Mouse (Mus musculus): ENCODE measurements around the gene Arl5a.

Arl5a gene

DNA sequence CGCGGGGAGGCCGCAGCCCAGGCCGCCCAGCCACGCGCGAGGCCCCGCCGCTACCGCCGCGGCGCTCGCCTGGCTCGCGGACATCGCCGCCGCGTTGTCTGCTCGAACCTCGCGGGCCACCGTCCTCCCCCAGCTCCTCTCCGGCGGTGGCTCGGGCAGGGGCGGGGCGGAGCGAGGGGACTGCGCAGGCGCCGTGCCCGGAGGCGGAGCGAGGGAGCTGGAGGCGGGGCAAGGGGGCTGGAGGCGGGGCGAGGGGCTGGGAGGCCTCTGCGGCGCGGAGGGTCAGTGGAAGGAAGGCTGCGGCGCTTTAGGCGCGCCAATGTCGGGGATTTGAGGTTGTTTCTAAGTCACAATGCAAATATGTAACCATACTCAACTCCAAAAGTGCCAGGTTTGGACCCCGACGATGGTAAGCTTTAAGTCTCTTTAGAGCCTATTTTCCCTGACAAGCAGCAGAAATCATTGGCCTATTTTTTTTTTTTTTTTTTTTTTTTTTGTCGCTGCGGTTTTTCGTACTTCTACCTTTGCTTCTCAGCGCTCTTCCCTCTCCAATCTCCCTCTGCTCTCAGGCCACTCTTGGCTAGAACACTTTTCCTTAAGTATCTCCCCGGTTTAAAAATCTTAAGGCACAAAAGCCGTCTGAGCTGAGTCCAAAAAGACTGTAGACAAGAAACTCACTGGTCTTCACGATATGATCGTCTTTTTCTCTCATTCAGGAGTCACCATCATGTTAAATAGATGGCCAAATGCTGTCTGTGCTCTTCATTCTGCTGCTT is at the start of gene Arl5a:
Arl5a (minus strand) TSS at position 155 of the 776 bp plus-strand sequence.
- DNase-seq (ENCODE audit: extremely low read depth, low read depth): no peak

DNA sequence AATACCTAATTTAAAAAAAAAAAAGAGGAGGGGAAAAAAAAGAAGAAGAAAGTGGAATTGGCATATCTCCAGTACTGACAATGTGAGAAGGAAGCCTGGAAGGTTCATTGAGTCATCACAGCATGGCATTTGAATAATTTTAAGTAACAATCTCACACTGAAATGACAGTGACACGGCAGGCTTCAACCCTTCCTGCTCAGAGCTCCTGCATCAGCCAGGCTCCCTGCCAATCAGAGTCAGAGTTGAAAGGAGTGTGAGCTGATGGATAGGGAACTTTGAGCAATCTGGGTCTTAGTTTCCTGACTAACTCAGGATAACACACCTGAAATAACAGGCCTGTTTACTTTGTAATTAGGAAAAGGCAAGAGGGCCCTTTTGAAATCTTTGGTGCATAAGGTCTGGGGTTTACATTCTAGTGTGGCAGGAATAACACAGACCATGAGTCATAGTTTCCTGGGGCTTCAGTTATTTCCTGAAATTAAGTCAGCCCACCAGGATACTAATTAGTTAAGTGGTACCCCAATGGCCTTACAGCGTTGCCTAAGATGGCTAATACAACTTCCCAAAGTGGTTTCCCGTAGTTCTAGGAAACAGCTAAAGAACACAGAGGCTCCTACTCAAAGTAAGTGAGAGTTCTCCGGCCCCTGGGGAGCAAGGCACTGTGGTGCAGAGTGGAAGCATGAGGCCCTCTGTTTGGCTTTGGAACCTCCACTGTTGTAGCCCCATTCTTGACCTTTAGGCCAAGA is 47.0 kb upstream of the Arl5a start:
- no peak for DNase-seq (ENCODE audit: extremely low read depth, low read depth)

DNA sequence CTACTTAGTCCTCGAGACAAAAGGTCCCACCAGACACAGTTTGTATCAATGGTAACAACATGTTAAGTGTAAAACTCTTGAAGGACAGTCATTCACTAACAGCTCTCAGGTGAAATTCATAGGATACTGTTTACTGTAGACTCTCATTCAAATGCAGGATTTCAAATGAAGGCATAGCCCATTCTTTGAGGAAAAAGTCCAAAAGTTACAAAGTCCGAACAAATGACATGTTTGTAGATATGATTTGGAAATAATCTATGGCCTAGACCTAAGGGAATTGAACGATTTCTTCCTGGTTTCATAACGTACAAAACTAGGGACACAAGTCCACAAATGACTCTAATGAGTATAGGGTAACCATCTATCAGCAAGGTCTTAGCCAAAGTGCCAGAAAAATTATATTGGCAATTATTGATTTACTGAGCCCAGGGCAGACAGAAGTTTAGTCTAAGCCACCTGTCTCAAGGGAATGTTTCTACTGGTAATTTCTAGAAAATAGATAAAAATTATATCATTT is 45.4 kb upstream of the Arl5a start:
- DNase-seq (ENCODE audit: extremely low read depth, low read depth): no peak

DNA sequence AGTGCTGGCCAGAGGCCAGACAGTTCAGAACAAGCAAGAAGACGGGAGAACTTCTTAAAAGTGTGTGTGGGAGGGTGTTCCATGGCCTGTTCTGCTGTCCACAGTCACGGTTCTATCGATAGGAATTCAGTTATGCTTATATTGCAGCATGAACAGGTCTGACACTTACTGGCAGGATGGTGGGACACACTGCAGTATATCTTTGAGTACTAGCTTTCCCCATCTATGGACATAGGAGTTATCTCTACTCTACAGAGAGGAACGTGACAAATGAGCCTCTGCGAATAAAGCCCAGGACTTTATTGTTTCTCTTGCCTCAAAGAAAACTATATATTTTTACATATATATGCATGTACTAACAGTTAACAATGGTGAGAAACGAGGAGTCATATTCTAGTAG is 42.9 kb upstream of the Arl5a start:
- DNase-seq (ENCODE audit: extremely low read depth, low read depth): no peak

DNA sequence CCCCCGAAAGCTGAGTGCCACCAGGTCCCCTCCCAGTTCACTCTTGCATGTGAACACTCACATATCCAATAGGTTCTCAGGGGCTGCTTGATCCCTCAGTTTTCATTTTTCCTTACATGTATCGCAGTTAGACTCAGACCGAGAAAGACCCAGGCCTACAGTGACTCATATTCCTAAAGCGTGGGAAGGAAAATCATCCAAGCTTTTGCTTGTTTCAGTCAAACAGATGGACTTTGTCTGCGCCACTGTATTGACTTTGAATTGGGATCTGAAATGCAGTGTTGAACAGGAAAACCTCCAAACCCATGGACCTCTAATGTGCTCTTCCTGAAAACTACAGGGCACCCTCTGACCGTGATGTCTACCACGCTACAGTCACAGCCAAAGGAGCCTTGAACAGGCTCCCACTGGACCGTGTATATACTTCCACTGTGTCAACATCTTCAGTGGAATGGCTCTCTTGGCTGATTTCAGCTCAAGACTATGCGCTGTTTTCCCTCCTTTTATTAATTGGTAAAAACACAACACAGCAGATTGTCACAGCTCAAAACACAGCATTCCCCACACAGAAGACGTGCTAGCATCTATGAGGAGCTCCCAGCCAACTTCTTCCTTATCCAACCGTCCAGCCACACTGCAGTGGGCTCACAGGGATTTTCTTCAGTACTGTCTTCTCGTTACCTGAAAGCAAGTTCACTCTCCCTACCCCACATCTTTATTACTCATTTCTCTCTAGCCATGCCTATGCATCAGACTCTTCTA is 36.7 kb upstream of the Arl5a start:
- no peak for DNase-seq (ENCODE audit: extremely low read depth, low read depth)

DNA sequence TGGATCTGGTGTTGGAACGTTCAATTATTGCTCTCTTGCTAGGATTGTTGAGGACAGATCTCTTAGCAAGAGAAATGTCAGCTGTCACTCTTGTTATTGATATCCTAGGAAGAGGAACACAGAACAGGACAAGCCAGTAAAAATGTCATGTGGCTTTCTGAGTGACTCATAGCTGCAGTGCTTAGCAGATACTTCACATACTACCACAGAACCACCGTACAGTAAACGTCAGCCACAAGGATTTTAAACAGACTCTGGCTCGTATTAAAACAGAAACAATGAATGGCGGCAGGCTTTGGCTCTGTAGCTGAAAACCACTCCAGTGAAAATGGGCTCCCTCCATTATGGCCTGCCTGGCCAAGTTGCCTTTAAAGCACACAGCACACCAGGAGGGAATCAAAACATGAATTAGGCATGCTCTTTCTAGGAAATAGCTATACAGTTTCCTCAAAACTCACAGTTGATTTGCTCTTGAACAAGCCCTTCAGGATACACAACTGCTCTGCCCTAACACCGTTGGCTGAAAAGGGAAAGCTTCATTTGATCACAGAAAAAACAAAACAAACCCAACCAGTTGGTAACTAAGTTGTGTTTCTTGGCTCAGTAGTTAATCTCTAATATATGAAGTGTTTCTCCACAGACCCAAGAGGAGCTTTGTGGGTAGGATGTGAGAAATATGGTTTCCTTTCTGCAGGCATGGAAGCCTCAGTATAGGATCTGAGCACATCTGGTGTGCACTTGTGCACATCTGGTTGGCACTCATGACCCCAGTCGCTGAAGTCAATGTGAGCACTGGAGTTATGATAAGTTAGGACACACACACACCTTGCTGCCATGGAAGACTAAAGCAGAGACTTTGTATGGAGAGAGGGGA is 31.1 kb upstream of the Arl5a start:
- no peak for DNase-seq (ENCODE audit: extremely low read depth, low read depth)

DNA sequence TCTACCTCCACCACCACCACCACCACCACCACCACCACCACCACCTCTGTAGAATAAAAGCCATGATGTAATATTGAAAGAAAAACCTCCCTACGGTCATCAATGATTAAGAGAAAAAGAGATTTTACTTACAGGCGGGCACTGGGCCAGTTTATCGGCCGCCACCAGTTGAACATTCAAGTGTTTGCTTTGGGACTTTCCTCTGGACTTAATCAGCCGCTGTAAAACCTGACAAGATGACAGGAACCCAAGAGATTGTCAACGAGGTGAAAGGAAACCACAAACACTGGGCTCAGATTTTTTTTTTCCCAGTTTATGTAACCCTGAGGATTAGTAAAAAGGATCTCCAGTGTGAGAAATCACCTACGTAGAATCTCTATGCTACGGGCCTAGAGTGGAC is 25.1 kb upstream of the Arl5a start:
- DNase-seq (ENCODE audit: extremely low read depth, low read depth): no peak

DNA sequence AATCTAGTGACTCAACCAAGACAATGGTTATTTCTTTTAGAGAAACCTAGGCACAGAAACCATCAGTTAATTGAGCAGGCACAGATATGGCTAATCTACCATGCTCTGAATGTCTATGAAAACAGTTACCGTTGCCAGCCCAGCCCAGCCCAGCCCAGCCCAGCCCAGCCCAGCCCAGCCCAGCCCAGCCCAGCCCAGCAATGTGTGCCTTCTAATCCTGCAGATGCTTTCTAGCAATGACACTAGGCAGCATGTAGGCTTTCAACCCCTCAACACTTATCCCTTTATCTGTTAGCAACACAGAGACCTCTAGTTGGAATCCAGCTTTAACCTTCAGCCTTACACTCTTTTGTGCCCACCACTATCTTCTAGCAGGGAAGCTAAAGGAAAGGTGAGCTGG is 24.2 kb upstream of the Arl5a start:
- no peak for DNase-seq (ENCODE audit: extremely low read depth, low read depth)

DNA sequence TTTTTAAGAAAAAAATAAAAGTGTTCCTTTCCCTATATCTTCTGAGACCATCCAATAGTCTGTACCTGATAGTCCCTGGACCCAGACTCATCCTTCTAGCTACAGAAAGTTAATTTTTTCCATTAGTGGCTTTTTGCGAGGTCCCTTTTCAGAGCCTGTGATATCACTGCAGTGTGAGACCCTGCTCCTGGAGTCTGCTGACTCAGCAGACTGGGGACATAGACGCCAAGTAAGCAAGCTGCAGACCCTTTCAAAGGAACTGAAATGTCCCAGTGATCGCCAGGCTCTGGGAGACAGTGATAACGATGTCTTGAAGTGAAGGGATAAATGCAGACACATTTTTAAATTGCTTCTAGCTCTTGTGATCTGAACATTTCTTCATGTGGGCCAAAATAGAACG is 21.9 kb upstream of the Arl5a start:
- DNase-seq (ENCODE audit: extremely low read depth, low read depth): no peak

DNA sequence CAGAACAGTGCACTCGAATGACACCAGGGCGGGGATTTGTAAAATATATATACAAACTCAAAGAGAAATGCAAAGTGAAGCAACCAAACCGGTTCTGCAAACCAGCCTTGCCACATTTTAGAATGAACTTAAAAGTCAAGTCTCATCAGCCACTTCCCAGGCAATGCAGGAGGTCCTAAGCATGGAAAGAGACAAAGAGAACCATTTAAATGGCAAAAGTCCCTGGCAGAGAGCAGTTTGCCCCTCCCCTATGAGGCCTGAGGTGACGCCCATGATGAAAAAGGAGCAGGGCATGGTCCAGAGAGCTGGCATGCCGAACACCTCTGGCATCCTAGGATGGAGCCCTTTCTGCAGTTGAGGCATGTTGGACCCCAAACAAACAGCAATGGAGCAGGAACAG is 17.4 kb upstream of the Arl5a start:
- DNase-seq (ENCODE audit: extremely low read depth, low read depth): no peak

DNA sequence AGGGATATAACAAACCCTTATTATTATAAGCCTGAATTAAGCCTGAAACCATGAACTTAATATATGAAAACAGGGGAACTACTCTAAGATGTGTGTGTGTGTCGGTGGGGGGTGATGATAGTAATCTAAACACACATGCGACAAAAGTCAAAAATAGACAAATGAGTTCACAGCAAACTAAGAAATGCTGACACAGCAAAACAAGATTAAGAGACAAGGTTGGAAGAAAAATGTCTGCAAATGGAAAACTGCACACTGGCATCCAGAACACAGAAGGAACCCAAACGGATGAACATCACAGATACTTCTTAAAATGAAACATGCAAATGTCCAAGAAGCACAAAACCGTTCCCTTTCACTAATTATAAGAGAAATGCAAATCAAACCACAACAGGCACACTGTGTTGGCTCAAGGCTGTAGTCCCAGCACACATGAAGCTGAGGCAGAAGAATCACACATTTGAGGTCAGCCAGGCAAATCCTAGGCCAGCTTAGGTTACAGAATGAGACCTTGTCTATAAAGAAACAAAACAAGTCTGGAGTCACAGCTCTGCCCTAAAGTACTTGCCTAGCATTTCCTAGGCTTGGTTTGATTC is 15.8 kb upstream of the Arl5a start:
- no peak for DNase-seq (ENCODE audit: extremely low read depth, low read depth)

DNA sequence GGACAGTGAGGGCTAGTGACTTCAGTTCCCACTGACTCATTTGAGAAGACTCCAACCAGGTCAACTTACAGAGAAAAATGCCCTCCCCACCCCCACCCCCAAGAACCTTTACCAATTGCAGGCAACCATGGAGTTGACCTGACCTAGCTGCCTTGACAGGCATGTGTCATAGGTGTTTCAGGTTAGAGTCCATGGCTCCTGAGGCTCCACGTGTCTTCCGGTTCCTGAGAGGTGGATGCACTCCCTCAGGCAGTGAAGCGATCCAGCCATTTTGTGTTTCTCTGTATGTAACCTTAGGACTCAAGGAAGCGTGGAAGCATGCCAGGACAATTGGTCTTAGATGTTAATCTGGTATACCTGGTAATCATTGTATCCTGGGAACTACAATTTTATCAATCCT is 13.7 kb upstream of the Arl5a start:
- DNase-seq (ENCODE audit: extremely low read depth, low read depth): no peak

DNA sequence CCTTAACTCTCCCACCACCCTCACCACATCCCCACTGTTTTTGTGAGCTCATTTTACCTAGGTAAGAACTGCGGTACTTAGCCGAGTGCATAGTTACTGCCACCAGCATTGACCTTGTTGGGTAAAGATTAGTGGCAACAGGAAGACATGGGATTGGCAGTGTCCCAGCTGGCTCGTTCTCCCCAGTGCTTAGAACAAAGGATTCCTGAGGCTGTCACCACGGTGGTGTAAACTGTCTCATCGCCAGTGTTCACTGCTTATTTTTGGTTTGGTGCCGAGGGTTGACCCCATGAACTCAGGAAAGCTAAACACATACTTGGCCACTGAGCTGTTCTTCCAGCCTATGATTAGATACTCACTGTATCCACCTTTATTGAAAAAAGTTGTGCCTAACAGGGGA is 13.3 kb upstream of the Arl5a start:
- peak; percentile 26 for DNase-seq (ENCODE audit: extremely low read depth, low read depth)

DNA sequence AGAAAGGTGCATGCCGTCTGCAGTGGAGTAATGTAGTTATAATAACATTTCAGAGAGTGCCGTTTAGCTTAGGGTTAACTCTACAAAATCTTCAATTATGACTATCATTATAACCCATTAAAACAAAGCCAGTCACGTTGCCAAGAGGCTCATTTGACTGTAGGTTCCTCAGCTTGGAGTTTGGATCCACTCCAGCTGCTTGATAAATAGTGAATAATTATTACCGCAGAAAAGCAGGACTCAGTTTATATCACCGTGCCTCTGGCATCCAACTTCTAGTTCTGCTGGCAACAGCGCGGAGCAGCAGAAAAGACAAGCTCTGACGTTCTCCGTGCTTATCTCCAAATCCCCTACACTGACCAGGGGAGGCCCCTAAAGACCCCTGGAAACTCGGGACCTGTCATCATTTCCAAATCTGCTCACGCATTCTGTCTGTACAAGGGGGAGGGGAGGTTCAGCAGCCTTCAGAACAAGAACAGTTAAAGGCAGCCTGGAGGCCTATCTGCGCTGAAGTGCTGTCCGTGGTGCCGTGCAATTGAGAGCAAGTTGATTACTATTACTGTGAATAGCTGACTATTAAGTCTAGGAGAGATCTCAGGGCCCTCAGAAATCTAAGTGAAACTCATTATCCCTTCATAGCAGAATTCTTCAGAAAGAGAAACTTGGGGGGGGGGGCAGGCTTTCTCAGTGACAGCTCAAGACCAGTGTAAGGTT is 11.4 kb upstream of the Arl5a start:
- DNase-seq (ENCODE audit: extremely low read depth, low read depth): no peak

DNA sequence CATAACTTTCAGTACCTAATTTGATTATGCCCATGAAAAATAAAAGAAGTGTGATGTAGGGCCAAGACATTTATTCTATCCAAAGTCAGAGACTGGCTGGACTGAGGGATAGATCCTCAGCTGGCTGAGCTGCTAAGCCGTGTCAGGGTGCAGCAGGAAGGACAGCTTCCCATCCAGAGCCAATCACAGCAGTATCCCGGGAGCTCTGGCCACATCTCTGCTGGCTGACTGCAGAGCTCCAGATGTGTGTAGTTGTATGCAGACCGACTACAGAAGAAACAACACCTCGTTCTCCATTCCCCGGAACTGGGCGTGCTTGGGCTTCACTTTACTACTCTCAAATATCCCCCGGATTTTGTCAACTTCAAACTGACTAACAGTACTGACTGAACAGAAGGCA is 8.7 kb upstream of the Arl5a start:
- no peak for DNase-seq (ENCODE audit: extremely low read depth, low read depth)

DNA sequence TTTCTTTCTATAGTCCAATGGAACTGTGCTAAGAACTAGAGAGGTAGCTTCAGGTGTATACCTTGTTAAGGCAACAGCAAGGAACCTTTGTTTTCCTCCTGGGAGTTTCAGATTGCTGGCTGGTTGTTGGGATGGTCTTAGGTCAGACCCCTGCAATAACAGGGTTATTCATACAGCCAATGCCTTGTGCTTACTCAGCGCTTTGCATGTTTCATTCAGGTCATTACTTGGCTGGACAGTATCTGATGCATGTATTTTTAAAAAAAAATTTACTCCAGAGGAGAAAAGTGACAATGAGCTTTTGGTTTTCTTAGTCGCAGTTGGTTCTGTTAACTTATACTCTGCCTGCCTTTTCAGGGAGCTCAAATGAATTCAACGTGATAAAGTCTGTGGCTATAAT is 2.7 kb upstream of the Arl5a start:
- DNase-seq (ENCODE audit: extremely low read depth, low read depth): no peak

DNA sequence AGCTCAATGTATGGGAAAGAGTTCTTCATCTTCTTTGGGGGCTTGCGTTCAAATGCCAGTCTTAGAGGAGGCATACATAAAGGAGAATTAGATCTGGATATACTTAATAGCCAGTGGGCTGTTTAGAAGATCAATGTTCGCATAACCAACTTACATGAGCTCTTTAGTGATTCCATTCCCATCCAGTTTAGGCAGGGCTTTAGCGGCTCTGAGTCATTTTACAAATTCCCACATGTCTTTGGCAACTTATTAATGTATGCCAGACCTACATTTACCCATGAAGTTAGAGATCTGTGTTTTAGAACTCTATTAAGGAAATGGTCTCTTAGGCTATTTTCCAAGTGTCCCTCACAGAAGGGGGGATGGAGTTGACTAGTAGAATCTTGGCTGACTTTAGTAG is 1.3 kb upstream of the Arl5a start:
- DNase-seq (ENCODE audit: extremely low read depth, low read depth): no peak

DNA sequence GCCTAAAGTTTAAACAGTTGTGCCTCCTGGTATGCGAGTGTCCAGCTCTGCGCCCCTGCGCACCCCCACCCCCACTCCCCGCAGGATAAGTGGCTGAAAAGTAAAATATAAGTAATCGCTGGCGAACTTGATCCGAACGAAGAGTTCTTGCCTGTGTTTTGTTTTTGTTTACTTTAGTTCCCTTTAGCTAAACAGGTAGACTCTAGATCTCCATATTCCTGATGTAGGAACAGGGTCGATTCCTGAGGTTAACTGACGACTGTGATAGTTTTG is 758 bp upstream of the Arl5a start:
- no peak for DNase-seq (ENCODE audit: extremely low read depth, low read depth)

DNA sequence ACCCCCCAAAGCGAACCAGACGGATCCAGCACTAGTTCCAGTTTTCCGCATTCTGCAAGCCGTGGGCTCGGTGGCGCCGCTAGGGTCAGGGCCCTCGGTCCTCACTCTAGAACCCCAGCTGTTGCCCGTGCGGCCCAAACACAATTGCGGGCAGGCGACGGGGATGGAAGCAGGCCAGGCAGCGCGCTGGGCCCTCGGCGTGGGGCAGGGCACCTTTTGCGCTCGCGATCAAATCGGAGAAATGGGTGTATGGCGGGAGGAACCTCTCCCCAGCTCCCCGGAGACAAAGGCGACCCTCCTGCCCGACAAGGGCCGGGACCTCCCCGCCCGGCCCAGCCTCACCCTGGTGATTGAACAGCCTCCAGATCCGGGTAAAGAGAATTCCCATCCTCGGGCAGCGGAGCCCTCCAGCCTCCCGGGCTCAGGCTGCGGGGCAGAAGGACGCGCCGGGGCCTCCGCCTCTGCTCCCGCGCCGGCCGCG is 413 bp downstream of the Arl5a start:
- DNase-seq (ENCODE audit: extremely low read depth, low read depth): no peak

DNA sequence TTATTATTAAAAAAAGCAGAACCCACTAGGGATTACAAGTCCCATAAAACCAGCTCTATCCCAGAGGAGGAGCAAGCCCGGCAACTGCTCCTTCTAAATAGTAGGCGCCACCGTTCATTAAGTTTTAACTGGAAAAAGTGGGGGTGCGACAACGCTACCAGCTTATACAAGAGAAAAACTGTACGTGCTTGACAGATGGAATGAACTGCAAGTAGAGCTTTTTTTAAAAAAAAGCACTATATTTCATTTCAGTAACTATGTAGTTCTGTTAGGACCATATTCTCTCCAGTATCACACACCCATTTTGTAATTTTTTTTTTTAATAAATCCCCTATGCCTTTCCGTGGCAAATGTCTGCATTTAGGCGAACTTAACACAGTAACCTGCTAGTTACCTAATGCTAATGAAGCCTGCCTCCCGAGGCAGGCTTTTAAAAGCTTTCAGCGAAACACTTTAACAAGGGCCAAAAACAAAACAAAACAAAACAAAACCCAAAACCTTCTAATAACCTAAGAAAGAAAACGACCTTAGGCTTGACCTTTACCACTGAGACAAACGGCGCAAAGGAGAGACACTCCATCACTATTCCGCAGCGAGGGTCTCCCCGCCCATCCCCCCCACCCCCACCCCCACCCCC is 972 bp downstream of the Arl5a start:
- no peak for DNase-seq (ENCODE audit: extremely low read depth, low read depth)
